Mouse (Mus musculus): ENCODE results near the gene Tmem266. TPM values are rescaled to one million over a fixed set of nuclear protein-coding genes. Genes with fewer than 3 reads are reported as not detected.

Tmem266 gene
- total RNA-seq (2021) = 10 to 100 TPM in 1 of 2 experiments, 1 to 10 TPM in 1; 8.4 to 10.4 TPM

DNA sequence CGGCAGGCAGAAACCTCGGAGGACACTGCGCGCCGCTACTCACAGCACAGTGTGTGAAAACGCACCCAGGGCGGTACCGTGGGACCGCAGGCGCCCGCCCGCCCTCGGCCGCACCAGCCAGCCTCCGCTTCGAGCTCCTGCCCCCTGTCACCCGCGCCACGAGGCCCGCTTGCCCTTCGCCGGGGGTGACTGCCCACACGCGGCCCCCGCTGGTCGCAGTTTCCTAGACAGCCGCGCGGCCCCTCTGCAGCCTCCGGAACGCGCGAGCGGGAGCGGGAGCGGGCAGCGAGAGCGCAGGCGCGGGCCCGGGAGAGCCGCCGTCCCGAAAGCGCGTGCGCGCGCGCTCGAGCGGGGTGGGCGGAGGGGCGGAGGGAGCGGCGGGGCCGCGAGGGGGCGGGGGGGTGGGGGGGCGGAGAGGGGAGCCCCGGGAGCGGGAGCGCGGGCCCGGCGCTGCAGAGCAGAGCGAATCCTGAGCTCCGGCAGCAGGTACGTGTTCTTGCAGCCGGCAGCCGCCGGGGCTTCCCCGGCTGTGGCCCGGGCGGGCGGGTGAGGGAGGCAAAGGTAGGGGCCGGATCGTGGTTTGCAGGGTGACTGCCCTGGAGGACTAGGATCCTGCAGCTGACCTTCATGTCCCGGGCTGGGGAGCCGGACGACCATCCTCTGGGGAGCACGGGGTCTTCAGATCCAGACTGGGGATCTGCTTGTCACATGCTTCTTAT lies at the start of gene Tmem266, which contains the start of gene Nrg4:
Gene Tmem266 (plus strand): TSS at position 399 of the 719 bp plus-strand sequence.
Gene Nrg4 (minus strand): TSS at position 330 of the 719 bp plus-strand sequence.
- intact Hi-C loops (cut with DNase I) = loop anchor here (10.0 kb wide), 1 partner anchor 208 kb away; the partner anchor contains the start of gene Isl2
- peak; percentile 76 to 84 for DNase-seq (ENCODE audit: low spot score in 2 of 2)

DNA sequence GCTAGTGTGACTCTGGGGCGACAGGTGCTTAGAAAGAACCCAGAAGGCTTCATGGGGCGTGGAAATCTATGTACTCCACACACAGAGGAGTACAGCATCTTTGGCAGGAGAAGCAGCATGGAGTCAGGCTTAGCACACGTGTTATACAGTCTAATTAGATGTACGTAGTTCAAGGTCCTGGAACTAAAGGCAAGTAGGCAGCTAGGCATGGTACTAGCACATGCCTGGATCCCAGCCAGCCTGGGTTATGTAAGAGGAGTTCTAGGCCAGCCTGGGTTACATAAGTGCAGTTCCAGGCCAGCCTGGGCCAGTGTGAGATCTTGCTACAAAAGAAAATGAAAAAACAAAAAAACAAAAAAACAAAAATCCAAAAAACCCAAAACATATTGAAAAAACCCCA lies 49.2 kb upstream of the Tmem266 start:
- intact Hi-C loops (cut with DNase I) = no loop called here
- no peak for DNase-seq (ENCODE audit: low spot score in 2 of 2)

GRCm38 (mm10) chr9:55279114-55279825 lies 47.4 kb upstream of the Tmem266 start:
- DNase-seq (ENCODE audit: low spot score in 2 of 2) = no peak
- intact Hi-C loops (cut with DNase I) = no loop called here

- intact Hi-C loops (cut with DNase I) = no loop called here
- no peak for DNase-seq (ENCODE audit: low spot score in 2 of 2)
Measured at GRCm38 (mm10) chr9:55283516-55283915, 43.2 kb upstream of the Tmem266 start.

- DNase-seq (ENCODE audit: low spot score in 2 of 2) = no peak
Measured at GRCm38 (mm10) chr9:55285197-55285596, 41.5 kb upstream of the Tmem266 start.

DNA sequence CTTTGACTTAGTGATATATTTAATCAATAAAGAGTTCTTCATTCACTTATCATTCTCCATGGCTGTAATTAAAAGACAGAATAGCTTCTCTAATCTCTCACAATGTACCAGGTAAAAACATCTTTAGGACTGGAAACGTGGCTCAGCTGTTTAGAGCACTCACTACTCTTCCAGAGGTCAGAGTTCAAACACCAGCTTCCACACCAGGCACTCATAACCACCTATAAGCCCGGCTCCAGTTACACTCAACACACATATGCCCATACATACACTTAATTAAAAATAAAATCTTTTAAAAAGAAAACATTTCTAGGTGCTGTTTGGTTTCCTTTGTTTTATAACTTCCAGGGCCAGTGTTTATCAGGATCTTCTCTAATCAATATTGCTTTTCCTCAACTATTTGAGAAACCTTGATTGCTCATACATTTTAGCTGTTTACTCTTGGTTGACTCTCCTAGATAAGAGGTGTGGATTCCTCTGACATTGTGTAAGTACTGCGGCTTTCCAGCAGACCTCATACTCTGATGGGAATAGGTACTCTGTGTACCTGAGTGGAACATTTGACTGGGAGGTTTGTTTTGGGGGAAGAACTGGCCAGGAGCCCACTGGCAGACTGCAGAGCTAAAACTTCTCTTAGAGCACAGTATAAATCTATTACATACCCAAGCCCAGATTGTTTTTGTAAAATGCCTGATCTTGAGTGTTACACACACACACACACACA lies 37.1 kb upstream of the Tmem266 start:
- no peak for DNase-seq (ENCODE audit: low spot score in 2 of 2)
- intact Hi-C loops (cut with DNase I) = no loop called here

More at GRCm38 (mm10) chr9:55285197-55285596, 41.5 kb upstream of the Tmem266 start:
- intact Hi-C loops (cut with DNase I) = no loop called here

DNA sequence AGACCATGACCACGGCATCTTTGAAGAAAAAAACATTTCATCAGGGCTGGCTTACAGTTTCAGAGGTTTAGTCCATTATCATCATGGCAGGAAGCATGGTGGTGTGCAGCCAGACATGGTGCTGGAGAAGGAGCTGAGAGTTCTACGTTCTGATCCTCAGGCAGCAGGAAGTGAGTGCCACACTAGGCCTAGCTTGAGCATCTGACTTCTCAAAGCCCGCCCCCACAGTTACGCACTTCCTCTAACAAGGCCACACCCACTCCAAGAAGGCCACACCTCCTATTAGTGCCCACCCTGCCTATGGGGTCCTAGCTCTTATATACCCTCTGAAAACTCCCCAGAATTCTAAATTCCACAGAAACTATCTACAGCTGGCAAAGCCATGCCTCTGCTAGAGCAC lies 34.7 kb upstream of the Tmem266 start:
- intact Hi-C loops (cut with DNase I) = no loop called here

GRCm38 (mm10) chr9:55296221-55296620 lies 30.5 kb upstream of the Tmem266 start:
- intact Hi-C loops (cut with DNase I) = no loop called here
- peak in 1 of 2 experiments; percentile 9 for DNase-seq (ENCODE audit: low spot score in 2 of 2)

More for the DNA sequence above, 34.7 kb upstream of the Tmem266 start:
- no peak for DNase-seq (ENCODE audit: low spot score in 2 of 2)

- intact Hi-C loops (cut with DNase I) = no loop called here
- no peak for DNase-seq (ENCODE audit: low spot score in 2 of 2)
Measured at GRCm38 (mm10) chr9:55307066-55307465, 19.6 kb upstream of the Tmem266 start.

DNA sequence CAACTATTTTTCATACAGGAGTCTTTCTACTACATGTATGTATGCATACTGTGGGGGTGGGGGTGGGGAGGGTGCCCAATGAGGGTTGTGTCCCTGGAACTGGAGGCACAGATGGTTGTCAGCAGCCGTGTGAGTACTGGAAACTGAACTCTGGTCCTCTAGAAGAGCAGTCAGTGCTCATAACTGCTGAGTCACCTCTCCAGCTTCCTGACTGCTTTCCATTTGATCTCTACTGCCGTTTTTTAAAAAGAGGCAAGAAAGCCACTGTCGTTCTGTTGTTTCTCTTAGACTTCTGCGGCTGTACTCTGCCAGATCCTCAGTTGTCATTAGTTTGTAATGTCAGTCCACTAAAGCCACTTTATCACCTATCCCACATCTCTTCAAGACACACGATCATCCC lies 19.2 kb upstream of the Tmem266 start:
- DNase-seq (ENCODE audit: low spot score in 2 of 2) = no peak
- intact Hi-C loops (cut with DNase I) = no loop called here

GRCm38 (mm10) chr9:55308455-55308854 lies 18.3 kb upstream of the Tmem266 start:
- DNase-seq (ENCODE audit: low spot score in 2 of 2) = no peak
- intact Hi-C loops (cut with DNase I) = no loop called here

GRCm38 (mm10) chr9:55311560-55311959 lies 15.2 kb upstream of the Tmem266 start:
- intact Hi-C loops (cut with DNase I) = loop anchor here (2.0 to 5.0 kb wide), 3 partner anchors 79 to 287 kb away; no protein-coding TSS in a partner anchor
- peak; percentile 73 to 87 for DNase-seq (ENCODE audit: low spot score in 2 of 2)

DNA sequence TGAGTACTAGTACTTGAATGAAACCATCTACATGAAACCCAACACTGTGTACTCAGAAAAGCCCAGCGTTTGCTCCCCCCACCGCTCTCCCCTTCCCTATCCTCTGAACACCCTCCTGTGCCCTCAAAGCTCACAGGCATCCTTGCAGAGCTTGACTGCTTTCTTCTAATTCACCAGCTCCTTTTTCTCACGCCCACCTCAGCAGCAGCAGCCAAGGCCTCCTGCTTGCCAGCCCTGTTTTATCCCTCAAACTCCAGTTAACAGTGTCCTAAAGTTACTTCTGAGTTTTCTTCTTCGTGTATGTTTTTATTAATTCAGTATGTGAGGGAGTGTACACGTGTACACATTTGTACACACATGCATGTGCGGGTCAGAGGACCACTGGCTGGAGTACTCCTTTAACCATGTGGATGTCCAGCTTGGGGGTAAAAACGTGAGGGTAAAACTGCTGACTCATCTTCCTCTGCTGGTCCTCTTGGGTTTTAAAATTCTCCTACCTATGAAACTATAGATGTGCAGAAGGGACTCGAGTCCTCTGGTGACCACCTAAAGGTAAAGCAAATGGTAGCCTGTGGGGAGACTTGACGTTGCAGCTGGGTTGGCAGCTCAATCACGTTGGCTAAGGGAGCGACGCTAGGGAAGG lies 13.0 kb upstream of the Tmem266 start:
- intact Hi-C loops (cut with DNase I) = loop anchor here (5.0 kb wide), 2 partner anchors 81 to 171 kb away; no protein-coding TSS in a partner anchor
- peak in 1 of 2 experiments; percentile 56 for DNase-seq (ENCODE audit: low spot score in 2 of 2)

DNA sequence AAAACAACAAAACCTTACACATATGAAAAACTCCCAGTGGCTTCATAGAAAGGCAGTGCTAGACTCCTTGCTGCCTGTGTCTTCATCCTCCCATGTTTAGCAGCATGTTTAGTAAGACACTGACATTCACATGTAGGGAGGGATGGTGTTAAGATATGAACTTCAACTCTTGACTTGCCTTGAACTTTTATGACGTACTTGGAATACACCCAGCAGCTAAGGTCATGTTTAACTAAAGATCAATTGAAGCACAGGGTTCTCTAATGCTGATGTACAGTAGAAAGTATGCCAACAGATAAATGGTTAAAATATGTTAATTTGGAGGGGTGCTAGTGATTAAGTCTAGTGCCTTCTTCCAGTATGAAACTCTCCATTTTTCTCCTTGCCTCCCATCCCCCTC lies 4.1 kb upstream of the Tmem266 start:
- no peak for DNase-seq (ENCODE audit: low spot score in 2 of 2)
- intact Hi-C loops (cut with DNase I) = loop anchor here (10.0 kb wide), 1 partner anchor 212 kb away; the partner anchor contains the start of gene Isl2

DNA sequence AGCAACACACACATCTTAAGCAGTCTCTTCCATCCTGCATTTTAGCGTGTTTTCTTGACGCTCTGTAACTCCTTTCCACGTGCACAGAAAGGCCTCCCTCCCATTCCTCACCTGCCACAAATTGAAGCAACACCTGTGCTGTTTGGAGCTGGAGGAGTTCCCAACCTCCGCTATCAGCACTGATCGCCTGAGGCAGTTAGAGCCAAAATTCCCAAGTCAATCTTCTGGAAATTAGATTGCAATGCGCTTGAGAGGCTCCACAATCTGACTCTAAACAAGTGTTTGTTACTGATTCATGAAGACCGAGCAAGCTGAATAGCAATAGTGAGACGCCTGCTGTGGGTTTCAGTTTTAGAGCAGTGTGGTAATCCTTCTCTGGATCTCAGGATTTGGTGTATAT lies 2.6 kb upstream of the Tmem266 start:
- intact Hi-C loops (cut with DNase I) = loop anchor here (2.0 to 10.0 kb wide), 2 partner anchors 69 to 211 kb away; partner anchors contain the start of gene Isl2
- no peak for DNase-seq (ENCODE audit: low spot score in 2 of 2)

DNA sequence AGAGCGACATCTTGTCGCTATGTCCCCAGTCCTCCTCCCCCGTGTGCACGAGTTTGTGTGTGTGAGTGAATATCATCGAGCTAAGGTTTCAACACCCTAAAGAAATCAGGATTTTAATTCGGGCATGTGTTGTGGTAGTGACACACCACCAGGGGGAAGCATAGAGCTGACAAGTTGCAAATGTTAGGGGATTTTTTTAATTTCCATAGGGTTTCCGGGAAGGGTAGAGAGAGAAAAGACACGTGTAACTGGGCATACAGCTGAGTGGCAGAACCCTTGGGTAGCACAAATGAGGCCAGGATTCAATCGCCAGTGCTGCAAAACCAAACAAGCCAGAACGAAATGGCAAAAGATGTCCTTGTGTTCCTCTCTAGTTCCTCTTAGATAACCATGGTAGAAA lies 2.2 kb upstream of the Tmem266 start:
- peak; percentile 10 to 30 for DNase-seq (ENCODE audit: low spot score in 2 of 2)
- intact Hi-C loops (cut with DNase I) = loop anchor here (2.0 to 10.0 kb wide), 2 partner anchors 68 to 210 kb away; partner anchors contain the start of gene Isl2

DNA sequence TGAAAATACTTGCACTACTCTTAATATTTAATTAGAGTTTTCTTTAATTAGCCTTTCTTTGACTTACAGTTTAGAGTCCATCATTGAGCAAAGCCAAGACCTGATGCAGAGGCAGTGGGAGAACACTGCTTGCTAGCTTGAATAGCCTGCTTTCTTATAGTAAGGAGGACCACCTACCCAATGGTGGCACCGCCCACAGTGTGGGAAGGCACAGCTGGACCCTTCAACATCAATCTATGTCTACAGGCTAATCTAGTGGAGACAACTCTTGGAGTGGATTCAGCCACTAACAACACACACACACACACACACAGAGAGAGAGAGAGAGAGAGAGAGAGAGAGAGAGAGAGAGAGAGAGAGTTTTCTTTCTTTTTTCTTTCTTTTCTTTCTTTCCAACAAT lies 1.7 kb upstream of the Tmem266 start:
- intact Hi-C loops (cut with DNase I) = loop anchor here (2.0 to 10.0 kb wide), 2 partner anchors 68 to 210 kb away; partner anchors contain the start of gene Isl2
- no peak for DNase-seq (ENCODE audit: low spot score in 2 of 2)

DNA sequence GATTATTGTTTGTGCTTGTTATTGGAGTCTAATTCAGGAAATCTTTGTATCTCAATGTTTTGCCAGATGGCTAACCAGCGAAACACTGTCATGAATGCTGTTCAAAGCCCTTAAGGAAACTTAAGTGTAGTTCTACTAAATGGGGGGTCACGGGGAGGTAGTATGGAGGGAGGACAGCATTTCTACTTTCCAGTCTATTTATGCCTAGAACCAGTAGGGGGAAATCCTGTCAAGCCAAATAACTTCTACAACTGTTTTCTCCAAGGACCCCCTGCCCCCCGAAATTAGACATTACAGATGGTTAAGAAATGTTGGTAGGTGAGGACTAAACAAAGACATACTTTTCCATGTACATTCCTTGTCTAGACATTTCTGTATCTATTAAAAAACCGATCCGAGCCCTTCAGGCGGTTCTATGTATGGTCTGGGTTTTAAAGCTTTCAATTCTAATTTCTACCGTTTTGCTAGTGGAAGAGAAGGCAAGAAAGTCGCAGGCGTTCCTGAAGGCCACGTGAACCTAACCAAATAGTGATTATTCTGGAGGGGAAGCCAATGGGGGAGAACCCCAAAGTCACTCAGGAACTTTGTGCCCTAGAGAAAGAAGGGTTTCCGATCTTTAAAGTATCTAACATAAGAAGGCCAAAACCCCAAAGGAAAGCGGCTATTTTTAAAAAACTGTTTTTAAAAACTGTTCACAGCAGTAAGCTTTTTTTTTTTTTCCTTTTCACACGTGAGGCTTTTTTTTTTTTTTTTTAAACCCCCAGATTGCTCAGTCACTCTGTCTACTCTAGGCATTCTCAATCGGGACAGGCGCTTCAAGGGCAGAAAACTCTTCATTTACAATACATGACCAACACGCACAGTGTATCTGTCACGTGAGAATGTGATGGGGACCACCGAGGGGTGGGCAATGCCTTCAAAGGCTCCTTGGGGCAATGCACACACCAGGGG lies 874 bp upstream of the Tmem266 start:
- intact Hi-C loops (cut with DNase I) = loop anchor here (2.0 to 10.0 kb wide), 2 partner anchors 67 to 209 kb away; partner anchors contain the start of gene Isl2
- DNase-seq (ENCODE audit: low spot score in 2 of 2) = no peak

Data from left cerebral cortex, postnatal 25 days (tissue).